ENCODE assay signal across 9 mouse cellular contexts in genomic region chr9:59134171-59135041, GRCm38 (mm10).
A peak's percentile ranks its signal among the peaks of the same experiment; 100 is the strongest.
DNase-seq lines count a peak whose midpoint lies in the region; ATAC-seq and TF ChIP-seq lines count a peak whose summit lies in the region.
"Had no signal": no experiment of that assay in that cellular context is flagged by ENCODE, and none has a peak within 500 bp of the region (broad histone marks: within the 10 kb centered on the region; RNA-seq: fewer than 3 reads in every experiment).

No protein-coding gene starts in this region.

- WGBS in heart, embryonic 10.5 days, result 48% methylated on average over 15 of the region's 15 CpGs
- 9% methylated on average over 15 of the region's 15 CpGs for WGBS in kidney, embryonic 14.5 days
- WGBS in lung, postnatal 0 days, result 23% methylated on average over 15 of the region's 15 CpGs

- no peaks in the 10 kb centered on the region for H3K9me3 ChIP-seq in heart, embryonic 10.5 days
- H3K9me3 ChIP-seq in kidney, embryonic 14.5 days (ENCODE audit: control insufficient read depth, low read length), result no peaks in the 10 kb centered on the region
- H3K9me3 ChIP-seq in lung, postnatal 0 days (ENCODE audit: low read length), result no peaks in the 10 kb centered on the region

- H3K27ac ChIP-seq in heart, embryonic 10.5 days, result peak overlapping the region; percentile 73
- H3K27ac ChIP-seq in kidney, embryonic 14.5 days (ENCODE audit: low read depth, low read length), result peak overlapping the region; percentile 82
- H3K27ac ChIP-seq in lung, postnatal 0 days (ENCODE audit: low read length), result peak overlapping the region; percentile 9
- H3K27ac ChIP-seq: liver, embryonic 14.5 days had no signal

- peak overlapping the region; percentile 23 for H3K4me2 ChIP-seq in kidney, embryonic 14.5 days (replicated peaks; ENCODE audit: low read depth, low read length)
- peak overlapping the region; percentile 35 for H3K4me2 ChIP-seq in lung, postnatal 0 days (replicated peaks; ENCODE audit: low read depth, low read length)

- H3K9ac ChIP-seq in kidney, embryonic 14.5 days (ENCODE audit: low read depth, low read length), result no peak overlapping the region
- no peak overlapping the region for H3K9ac ChIP-seq in lung, postnatal 0 days (replicated peaks; ENCODE audit: low read depth)
- H3K9ac ChIP-seq: liver, embryonic 14.5 days had no signal

- peak; percentile 33 to 54 for DNase-seq in adrenal gland, adult (ENCODE audit: inconsistent age in 2 of 2, low spot score in 1 of 2)
- no peak for DNase-seq in adrenal gland, postnatal 25 days
- peak; percentile 74 for DNase-seq in embryo, embryonic 10 days (ENCODE audit: low spot score)
- no peak for DNase-seq in heart, embryonic 10.5 days (ENCODE audit: low spot score)
- peak; percentile 40 for DNase-seq in lung, postnatal 0 days (ENCODE audit: low spot score)
- DNase-seq in right cerebral cortex, postnatal 25 days, result peak; percentile 27

- H3K4me1 ChIP-seq in heart, embryonic 10.5 days, result peaks cover 14% of the 10 kb centered on the region
- H3K4me1 ChIP-seq in kidney, embryonic 14.5 days (ENCODE audit: control insufficient read depth, insufficient read depth, low read length), result 0 out of 2 replicates have a peak, but pooled peaks cover 8% of the 10 kb centered on the region
- H3K4me1 ChIP-seq in lung, postnatal 0 days (ENCODE audit: insufficient read depth, low read depth, low read length), result no peaks in the 10 kb centered on the region; the same call in 1 of the 2 replicates

- ATAC-seq in kidney, embryonic 14.5 days (ENCODE audit: low FRiP score, low TSS enrichment), result peak; percentile 94
- ATAC-seq in lung, postnatal 0 days, result peak; percentile 43
- no peak for ATAC-seq in megakaryocyte progenitor cell, adult 5-6 weeks (replicated peaks; ENCODE audit: poor library complexity)

- no peaks in the 10 kb centered on the region for H3K36me3 ChIP-seq in heart, embryonic 10.5 days
- no peaks in the 10 kb centered on the region for H3K36me3 ChIP-seq in kidney, embryonic 14.5 days (ENCODE audit: control insufficient read depth, insufficient read depth, low read length)
- H3K36me3 ChIP-seq in lung, postnatal 0 days (ENCODE audit: insufficient read depth, low read length), result no peaks in the 10 kb centered on the region

- no peak for TF ChIP-seq CTCF in lung, postnatal 0 days (IDR thresholded peaks at IDR 0.05)

- no peak overlapping the region for H3K4me3 ChIP-seq in heart, embryonic 10.5 days
- H3K4me3 ChIP-seq in kidney, embryonic 14.5 days (ENCODE audit: low read length), result peak overlapping the region; percentile 8; the same call in 1 of the 2 replicates
- H3K4me3 ChIP-seq in lung, postnatal 0 days (ENCODE audit: low read depth, low read length), result no peak overlapping the region

- no peaks in the 10 kb centered on the region for H3K27me3 ChIP-seq in heart, embryonic 10.5 days (ENCODE audit: insufficient read depth, poor library complexity, severe bottlenecking)
- H3K27me3 ChIP-seq in kidney, embryonic 14.5 days (ENCODE audit: control insufficient read depth, insufficient read depth, low read length), result no peaks in the 10 kb centered on the region
- H3K27me3 ChIP-seq in lung, postnatal 0 days (replicated peaks; ENCODE audit: insufficient read depth, low read length), result no peaks in the 10 kb centered on the region

- TF ChIP-seq EP300 in lung, postnatal 0 days (IDR thresholded peaks at IDR 0.05), result no peak

Comparison
In these comparisons a context has a peak if more than half of its experiments do, and no peak if none do; other contexts are left out.
1. DNase-seq: peak in adrenal gland, adult (2 of 2), embryo, embryonic 10 days (single experiment), lung, postnatal 0 days (single experiment) and right cerebral cortex, postnatal 25 days (single experiment); none in adrenal gland, postnatal 25 days (single experiment) and heart, embryonic 10.5 days (single experiment).
2. H3K27ac ChIP-seq: peak in every context shown above with its lines; median percentile 82 in kidney, embryonic 14.5 days; 73 in heart, embryonic 10.5 days; 9 in lung, postnatal 0 days.